Mouse (Mus musculus) cerebellum, postnatal 10 days (tissue): Measurements from ENCODE around the gene Gpr45.
"Not testable (repeated sequence)": the region's sequence is repeated elsewhere in the genome, so short reads cannot be mapped to it uniquely, and the experiment has no call there.

ENCODE experiments used
- DNase-seq, 2 experiments: peaks; one replicate each; pipeline ENCODE4 v3.0.0; 2021; ENCODE audit warnings: mixed read lengths in 2 of 2

Gpr45 gene

DNA sequence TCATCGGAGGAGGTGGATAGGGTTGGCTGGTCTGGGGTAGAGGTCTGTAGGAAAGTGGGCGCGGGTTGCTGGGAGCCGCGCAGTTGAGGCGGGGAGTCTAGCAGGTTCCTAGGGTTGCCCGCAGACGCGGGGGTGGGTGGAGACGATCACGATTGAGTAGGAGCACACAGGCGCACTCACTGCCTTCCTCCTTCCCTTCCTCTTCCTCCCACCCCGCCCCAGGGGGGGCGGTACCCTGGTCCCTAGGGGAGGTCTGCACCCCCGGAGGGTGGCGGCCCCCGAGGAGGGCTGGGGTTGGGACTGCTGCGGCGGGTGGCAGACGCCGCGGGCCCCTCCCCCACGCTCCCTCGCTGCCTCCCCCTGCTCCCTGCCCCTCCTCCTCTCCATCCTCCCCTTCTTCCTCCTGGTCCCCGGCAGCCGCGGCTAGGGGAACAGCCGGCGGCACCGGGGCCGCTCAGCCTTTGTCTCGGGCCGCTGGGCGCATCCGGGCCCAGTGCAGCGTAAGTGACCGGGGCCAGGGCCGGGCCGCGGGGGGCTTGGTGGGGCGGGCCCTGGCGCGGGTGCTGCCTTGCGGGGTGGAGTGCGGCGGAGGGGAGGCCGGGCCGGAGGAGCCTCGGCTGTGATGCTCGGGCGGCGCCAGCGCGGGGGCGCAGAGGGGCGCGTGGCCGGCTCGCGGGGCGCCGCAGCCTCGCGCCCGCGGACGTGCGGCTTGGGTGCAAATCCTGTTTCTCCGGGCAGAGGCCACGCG, at the start of gene Gpr45:
Gpr45 (plus strand) TSS at position 139 of the 748 bp plus-strand sequence.
- peak; percentile 79 to 80 for DNase-seq

DNA sequence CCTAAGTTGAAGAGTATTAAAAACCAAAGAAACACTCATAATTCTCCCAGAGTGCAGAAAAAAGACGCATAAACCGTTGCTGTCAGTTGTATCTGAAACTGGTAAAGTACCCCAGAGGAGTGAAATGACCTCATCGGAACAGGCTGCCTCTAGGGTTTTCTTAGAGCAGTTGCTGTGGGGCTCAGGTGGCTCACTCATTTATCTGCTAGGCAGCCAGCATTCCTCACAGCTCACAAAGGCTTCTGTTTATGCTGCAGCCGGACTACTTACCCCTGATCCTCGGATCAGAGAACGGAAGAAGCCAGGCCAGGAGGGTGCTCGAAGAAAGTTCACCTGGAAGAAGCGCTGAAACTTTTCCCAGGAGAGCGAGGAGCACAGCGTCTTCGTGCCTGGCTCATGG, 47.5 kb upstream of the Gpr45 start:
- no peak for DNase-seq

GRCm38 (mm10) chr1:42906696-42907095, 46.0 kb upstream of the Gpr45 start:
- DNase-seq, result no peak

- no peak for DNase-seq
Observed at GRCm38 (mm10) chr1:42907153-42907552, 45.5 kb upstream of the Gpr45 start.

- peak; percentile 31 to 63 for DNase-seq
Observed at GRCm38 (mm10) chr1:42915062-42915461, 37.6 kb upstream of the Gpr45 start.

GRCm38 (mm10) chr1:42916719-42917118, 36.0 kb upstream of the Gpr45 start:
- DNase-seq, result no peak

DNA sequence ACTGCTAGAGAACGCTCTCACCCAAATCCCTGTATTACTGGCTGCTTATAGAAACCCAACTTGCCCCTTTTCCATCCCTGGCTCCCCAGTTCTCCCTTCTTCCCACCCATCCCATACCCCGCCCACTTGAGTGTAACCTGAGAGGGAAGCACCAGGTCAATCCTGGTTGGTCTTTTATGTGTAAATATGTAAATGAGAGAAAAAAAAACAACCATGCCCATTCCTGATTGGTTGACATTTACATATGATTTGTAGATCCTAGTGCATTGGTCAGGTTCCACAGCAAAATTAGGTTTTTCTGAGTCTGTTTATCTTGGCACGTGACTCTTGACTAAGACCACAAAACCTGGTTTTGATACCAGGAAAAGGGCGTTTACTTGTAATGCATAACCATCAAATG, 34.8 kb upstream of the Gpr45 start:
- DNase-seq, result no peak

GRCm38 (mm10) chr1:42923924-42924323, 28.7 kb upstream of the Gpr45 start:
- DNase-seq, result peak; percentile 23 to 27

DNA sequence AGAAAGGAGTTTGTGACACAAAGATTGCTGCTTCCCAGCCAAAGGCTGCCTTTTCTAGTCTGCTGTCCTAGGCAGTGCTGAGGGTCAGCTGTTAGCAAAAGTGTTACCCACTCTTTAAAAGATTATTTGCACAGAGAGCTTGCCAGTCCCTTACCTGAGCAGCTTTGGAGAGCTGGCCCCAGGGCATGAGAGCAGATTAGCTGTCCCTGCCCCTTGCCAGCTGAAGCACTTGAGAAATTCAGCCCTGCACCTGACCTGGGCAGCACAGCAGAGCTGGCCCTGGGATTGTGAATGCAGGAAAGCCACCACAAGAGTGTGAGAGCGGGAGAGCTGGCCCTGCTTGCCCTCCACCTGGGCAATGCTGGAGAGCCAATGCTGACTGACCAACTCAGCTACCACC, 19.1 kb upstream of the Gpr45 start:
- no peak for DNase-seq

DNA sequence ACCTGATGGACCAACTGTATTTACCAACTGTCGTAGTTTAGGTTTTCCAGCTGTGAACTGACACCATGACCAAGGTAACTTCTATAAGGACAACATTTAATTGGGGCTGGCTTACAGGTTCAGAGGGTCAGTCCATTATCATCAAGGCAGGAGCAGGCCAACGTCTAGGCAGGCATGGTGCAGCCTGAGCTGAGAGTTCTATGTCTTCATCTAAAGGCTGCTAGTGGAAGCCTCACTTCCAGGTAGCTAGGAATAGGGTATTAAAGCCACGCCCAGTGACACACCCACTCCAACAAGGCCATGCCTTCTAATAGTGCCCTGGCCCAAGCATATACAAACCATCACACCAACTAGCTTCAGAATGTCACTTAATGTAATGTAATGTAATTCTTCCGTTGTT, 4.2 kb upstream of the Gpr45 start:
- no peak for DNase-seq

DNA sequence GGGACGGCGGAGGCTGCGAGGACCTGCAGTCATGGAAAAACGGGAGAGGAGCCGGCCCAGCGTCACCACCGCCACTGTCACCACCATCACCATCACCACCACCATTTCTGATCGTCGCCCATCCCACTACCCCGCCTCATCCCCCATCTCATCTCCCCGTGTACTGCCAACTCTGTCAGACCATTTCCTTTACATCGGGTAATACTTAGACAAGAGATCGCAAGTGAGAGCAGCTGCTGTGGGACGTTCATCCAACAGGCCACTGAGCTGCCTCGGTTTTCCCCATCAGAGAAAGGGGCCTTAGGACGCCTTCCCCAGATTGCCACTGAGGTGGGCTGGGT, 780 bp downstream of the Gpr45 start:
- DNase-seq, result no peak

DNA sequence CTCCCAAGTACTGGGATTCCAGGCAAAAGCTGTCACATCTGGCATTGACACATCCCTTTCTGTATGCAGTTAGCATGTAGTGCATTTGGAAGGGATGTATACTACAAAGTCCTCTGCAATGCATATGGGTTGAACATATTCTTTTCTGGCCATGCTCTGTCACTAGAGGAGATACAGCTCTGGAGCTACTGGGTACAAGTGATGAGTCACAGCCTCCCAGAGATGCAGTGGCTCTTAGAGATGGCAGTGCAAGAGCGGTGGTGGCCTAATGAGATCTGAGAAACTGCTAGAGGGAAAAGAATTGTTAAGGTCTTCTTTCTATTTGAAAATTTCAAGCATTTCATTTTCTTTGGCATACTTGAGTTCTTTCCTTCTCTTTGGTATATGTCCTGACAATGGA, 4.2 kb downstream of the Gpr45 start:
- DNase-seq, result no peak

DNA sequence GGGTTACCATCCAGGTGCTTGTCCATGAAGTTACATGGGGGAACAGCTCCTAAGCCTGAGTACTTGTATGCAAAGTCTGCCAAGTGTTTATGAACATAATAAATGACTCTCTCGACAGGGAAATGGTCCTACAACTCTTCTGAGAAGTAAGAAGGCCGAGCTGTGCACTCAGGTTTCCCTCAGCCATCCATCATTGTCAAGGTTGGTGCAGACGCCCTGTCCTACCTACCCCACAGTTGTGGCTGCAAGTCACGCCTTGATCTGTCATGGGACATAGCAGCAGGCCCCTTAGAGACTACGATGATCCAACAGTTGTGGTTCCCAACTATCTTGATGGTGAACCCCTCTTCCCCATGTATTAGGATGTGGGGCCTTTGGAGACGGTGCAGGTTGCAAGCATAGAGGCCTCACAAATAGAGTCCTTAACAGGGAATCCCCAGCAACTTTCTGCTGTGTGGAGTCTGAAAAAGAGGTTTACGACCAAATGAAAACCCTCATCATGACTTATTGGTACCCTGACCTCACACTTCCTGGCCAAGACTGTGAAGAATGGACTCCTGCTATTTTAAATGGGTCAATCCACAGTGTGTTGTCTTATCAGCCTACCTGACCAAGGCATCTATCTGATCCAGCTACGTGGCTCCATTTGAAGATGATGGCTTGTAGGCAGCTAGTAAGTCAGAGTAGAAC, 30.6 kb downstream of the Gpr45 start:
- no peak for DNase-seq

DNA sequence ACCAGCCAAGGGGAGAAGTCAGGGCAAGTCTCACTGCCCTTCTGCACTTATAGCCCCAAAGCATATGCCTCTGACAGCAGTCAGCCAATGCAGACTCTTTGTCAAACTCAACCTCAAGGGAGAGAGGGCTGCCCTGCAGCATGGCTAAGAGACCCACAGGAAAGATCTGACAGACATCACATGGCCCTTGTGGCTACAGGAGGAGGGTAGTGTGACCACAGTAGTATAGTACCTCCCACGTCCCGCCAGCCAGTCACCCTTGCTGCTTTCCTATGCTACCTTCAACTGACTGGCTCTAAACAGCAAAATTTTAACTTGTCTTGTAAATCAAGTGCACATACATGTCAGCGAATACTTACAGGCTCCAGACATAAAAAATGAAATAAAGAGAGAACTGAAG, 31.4 kb downstream of the Gpr45 start:
- no peak for DNase-seq

DNA sequence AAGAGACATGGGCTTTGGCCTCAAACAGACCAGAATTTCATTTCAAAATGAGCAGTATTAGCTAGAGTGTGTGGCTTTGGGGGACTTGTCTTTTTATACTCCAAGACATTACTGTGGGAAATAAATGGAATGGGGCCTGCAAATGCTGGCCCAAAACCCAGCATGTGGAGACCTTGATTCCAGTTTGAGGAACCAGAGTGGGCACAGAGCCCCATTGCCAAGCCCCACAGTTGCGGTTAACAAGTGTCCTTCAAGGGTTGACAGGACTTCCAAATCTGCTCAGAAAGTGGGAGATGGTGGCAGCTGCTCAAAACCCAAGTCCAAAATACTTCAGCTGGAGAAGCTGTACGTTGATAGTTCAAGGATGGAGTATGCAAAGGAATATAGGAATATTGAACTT, 36.3 kb downstream of the Gpr45 start:
- DNase-seq, result peak in 1 of 2 experiments; percentile 12

DNA sequence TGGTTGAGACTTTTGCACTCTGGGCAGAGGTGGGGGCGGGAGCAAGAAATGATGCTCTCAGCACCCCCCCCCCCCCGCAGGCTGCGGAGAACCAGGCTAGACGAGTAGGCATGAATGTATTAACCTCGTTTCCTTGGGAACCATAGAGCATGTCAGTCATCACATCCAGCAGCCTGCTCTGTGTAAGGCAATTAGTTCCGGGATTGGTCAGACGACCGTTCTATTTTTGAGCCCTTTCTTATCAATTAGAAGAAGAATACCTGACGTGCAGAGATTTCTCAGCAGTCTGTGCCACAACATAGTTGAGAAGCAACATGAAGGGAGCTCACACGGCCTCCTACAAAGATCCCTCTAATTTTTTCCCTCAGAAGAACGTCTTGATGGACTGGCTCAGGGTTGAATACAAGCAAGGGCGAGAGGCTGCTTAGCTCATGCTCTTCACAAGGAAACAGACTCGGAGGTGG, 53.4 kb downstream of the Gpr45 start:
- peak in 1 of 2 experiments; percentile 16 for DNase-seq

DNA sequence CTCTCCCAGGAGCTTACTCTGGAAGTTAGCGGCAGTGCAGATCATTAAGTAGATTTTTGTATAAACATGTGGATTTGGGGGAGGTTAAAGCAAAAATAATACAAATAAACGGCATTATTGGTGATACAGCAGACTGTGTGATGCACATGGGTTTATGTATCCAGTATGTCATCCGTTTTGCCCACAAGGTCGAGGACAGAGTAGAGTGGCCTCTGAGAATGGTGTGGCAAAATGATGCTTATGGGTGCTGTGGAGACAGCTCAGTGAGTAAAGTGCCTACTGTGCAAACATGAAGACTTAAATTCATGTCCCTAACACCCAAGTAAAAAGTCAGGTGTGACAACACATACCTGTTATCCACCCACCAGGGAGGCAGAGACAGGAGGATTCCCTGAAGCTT, 53.9 kb downstream of the Gpr45 start:
- DNase-seq, result no peak

GRCm38 (mm10) chr1:43010461-43010860, 57.8 kb downstream of the Gpr45 start:
- no peak for DNase-seq

- not testable (repeated sequence) for DNase-seq
Observed at GRCm38 (mm10) chr1:43015153-43015685, 62.5 kb downstream of the Gpr45 start.

GRCm38 (mm10) chr1:43036014-43036413, 83.3 kb downstream of the Gpr45 start:
- DNase-seq, result no peak

DNA sequence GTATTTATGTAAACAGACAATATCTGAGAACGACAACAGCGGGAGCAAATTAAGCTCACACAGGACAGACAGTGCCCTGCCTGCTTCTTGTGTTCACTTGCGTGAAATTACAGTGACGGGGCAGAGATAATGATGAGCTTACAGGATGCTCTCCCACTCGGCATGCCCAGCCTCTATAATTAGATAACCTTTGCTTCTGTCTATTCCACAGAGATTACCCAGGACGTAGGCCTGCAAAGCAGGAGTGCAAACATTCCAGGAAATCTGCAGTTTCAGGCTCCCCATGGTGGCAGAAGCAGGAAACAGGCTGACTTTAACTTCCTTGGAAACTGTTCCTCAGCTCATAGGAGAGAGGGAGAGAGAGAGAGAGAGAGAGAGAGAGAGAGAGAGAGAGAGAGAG, 89.6 kb downstream of the Gpr45 start:
- no peak for DNase-seq

DNA sequence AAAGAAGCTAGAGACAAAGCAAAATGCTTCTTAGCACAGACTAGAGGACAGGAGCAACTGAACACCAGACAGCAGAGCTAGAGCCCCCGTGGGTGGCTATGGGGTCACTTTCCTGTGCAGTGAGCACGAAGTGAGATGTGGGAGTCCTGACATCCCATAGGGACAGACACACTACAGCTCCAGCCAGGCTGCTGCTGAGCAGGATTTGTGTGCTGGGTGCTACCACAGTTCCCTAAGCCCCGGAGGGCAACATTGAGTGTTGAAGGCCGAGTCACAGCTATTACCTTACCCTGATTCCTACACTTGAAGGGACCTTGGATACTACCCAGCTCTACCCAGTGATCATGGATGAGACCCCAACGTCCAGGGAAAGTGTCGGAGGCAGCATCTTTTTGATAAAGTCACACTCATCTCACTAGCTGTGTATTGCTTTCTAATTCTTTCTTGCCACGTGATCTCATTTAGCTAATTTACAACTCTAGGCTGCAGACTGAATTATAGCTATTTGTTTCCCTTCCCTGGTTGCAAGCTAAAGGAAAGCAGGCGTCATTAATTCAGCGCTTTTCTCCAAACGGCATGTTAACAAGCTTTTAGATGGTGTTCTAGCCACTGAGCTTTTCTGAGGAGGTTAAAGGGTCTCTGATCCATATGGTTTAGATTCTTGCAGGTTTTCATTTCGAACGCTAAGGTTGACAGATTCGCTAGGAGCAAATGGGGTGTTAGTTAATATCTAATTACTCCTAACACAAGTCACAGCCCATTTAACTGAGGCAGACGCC, 92.7 kb downstream of the Gpr45 start:
- no peak for DNase-seq

- DNase-seq, result no peak
Observed at GRCm38 (mm10) chr1:43046990-43047389, 94.3 kb downstream of the Gpr45 start.
